Mouse (Mus musculus) 3T3-L1 (cell line): ENCODE results near the gene Fto.
A peak's percentile ranks its signal among the peaks of the same experiment; 100 is the strongest.

Experiments used
- DNase-seq: peaks from one replicate; pipeline ENCODE4 v3.0.0-alpha.2; 2015; ENCODE audit warnings: low read depth, low spot score

The Fto gene

GRCm38 (mm10) chr8:91558408-91558807, 245.1 kb downstream of the Fto start:
- no peak for DNase-seq

- DNase-seq: no peak
Measured at GRCm38 (mm10) chr8:91560017-91560591, 246.8 kb downstream of the Fto start.

GRCm38 (mm10) chr8:91561241-91561640, 247.9 kb downstream of the Fto start:
- peak; percentile 3 for DNase-seq

GRCm38 (mm10) chr8:91562600-91562999, 249.3 kb downstream of the Fto start:
- DNase-seq: no peak

GRCm38 (mm10) chr8:91563326-91563725, 250.0 kb downstream of the Fto start:
- DNase-seq: no peak

- no peak for DNase-seq
Measured at GRCm38 (mm10) chr8:91565869-91566502, 252.7 kb downstream of the Fto start.

GRCm38 (mm10) chr8:91566503-91566869, 253.2 kb downstream of the Fto start:
- DNase-seq: no peak

GRCm38 (mm10) chr8:91569874-91570273, 256.5 kb downstream of the Fto start:
- no peak for DNase-seq

- DNase-seq: no peak
Measured at GRCm38 (mm10) chr8:91570809-91571208, 257.5 kb downstream of the Fto start.

GRCm38 (mm10) chr8:91571978-91572377, 258.7 kb downstream of the Fto start:
- no peak for DNase-seq

- no peak for DNase-seq
Measured at GRCm38 (mm10) chr8:91572630-91573029, 259.3 kb downstream of the Fto start.

GRCm38 (mm10) chr8:91575576-91575975, 262.3 kb downstream of the Fto start:
- no peak for DNase-seq

- DNase-seq: no peak
Measured at GRCm38 (mm10) chr8:91576086-91576917, 263.0 kb downstream of the Fto start.

- no peak for DNase-seq
Measured at GRCm38 (mm10) chr8:91576918-91577241, 263.6 kb downstream of the Fto start.

GRCm38 (mm10) chr8:91577605-91578004, 264.3 kb downstream of the Fto start:
- DNase-seq: no peak

- no peak for DNase-seq
Measured at GRCm38 (mm10) chr8:91584620-91585415, 271.5 kb downstream of the Fto start.

GRCm38 (mm10) chr8:91592436-91593105, 279.2 kb downstream of the Fto start:
- DNase-seq: no peak

- DNase-seq: no peak
Measured at GRCm38 (mm10) chr8:91593202-91593781, 280.0 kb downstream of the Fto start.

- no peak for DNase-seq
Measured at GRCm38 (mm10) chr8:91599349-91599837, 286.1 kb downstream of the Fto start.

- no peak for DNase-seq
Measured at GRCm38 (mm10) chr8:91603751-91604150, 290.4 kb downstream of the Fto start.

- DNase-seq: no peak
Measured at GRCm38 (mm10) chr8:91605901-91606300, 292.6 kb downstream of the Fto start.
